Mouse (Mus musculus) intestine, postnatal 0 days (tissue): ENCODE results near the gene Lpp. TPM values are rescaled to one million over a fixed set of nuclear protein-coding genes. Genes with fewer than 3 reads are reported as not detected.

Source experiments
- ATAC-seq: fragments of 200-750 bp; cut with Nextera tagmentation; 2 replicates; pipeline ENCODE4 v1.8.0; 2017; ENCODE audit warnings: mild to moderate bottlenecking, moderate TSS enrichment, moderate library complexity
- H3K27ac ChIP-seq: fragments of 300-500 bp; sonication (generic); 2 replicates; pipeline ENCODE4 v1.5.1; 2014; ENCODE audit warnings: mild to moderate bottlenecking, low read depth, low read length, moderate library complexity
- H3K27me3 ChIP-seq: fragments of 300-500 bp; sonication (generic); replicated peaks from 2 replicates; pipeline ENCODE4 v1.6.1; 2014; ENCODE audit warnings: low read length, mixed read lengths; ENCODE audit not compliant: control insufficient read depth, insufficient read depth
- H3K36me3 ChIP-seq: fragments of 300-500 bp; sonication (generic); 2 replicates; pipeline ENCODE4 v1.6.1; 2014; ENCODE audit warnings: mild to moderate bottlenecking, moderate library complexity; ENCODE audit not compliant: control insufficient read depth, insufficient read depth
- H3K4me1 ChIP-seq: fragments of 300-500 bp; sonication (generic); replicated peaks from 2 replicates; pipeline ENCODE4 v1.6.1; 2014; ENCODE audit warnings: antibody characterized with exemption, low read length, mixed read lengths; ENCODE audit not compliant: control insufficient read depth, insufficient read depth
- H3K4me2 ChIP-seq: fragments of 300-500 bp; sonication (generic); replicated peaks from 2 replicates; pipeline ENCODE4 v1.6.1; 2014; ENCODE audit warnings: low read depth, mild to moderate bottlenecking, moderate library complexity
- H3K4me3 ChIP-seq: fragments of 300-500 bp; sonication (generic); 2 replicates; pipeline ENCODE4 v1.5.1; 2014; ENCODE audit warnings: low read depth, low read length
- H3K9ac ChIP-seq: fragments of 300-500 bp; sonication (generic); 2 replicates; pipeline ENCODE4 v1.6.1; 2014; ENCODE audit warnings: mild to moderate bottlenecking, low read depth, low read length
- H3K9me3 ChIP-seq: fragments of 300-500 bp; sonication (generic); 2 replicates; pipeline ENCODE4 v1.6.1; 2016; ENCODE audit warnings: mixed run types; ENCODE audit not compliant: control insufficient read depth
- CTCF ChIP-seq: sonication (generic); IDR thresholded peaks from 2 replicates; pipeline ENCODE4 v1.5.1; 2016; ENCODE audit warnings: low read depth, mild to moderate bottlenecking, control low read depth, antibody characterized with exemption, moderate library complexity
- WGBS: fragments of 180-500 bp; shearing (Covaris S2); extraction: QIAGEN DNeasy Blood & Tissue Kit; methylation state at CpG from one replicate; pipeline ENCODE4 v1.1.7; 2014; 5-methylcytosine and 5-hydroxymethylcytosine counted together
- polyA plus RNA-seq: library from polyadenylated mRNA; unstranded; fragments of >200 nt; fragmentation: Nextera tagmentation; extraction: Ambion mirVana; gene quantifications from 2 replicates; pipeline ENCODE4 v1.2.1, GENCODE M21; 2015

Lpp gene
- polyA plus RNA-seq, 1 experiment from 2014 or later = 32.8 TPM

DNA sequence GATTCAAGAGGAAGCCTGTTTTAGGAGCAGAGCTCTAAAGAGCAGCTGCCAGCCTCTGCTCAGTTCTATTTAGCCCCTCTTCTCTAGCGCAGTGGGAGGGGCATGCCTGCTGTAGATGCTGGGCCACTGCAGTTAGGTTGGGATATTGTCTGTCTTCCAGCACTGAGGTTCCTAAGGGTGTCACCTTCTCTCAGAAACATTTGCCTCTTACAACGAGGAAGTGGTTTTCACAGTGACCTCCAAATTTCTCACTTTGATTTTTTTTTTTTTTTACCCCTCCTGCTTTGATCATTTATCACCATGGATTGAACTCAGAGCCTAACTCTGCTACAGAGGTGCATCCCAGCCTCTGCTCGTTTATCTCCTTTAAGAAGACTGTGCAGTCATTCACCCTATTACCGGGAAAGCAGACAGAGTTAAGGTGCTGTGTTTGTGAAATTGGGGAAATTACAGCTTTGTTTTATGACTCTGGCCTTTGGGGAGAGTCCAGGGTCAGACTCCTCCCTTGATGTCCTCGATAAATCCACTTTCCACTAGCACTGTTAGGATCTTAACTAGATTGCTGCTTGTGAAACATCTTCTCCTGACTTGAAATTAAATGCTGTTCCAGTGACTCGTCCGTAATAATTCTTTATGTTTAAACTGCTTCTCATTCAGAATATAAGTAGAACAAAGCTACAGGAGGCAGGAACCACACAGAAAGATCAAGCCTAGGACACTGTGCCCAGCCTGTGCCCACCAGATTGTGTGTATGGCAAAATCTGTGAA lies 111.7 kb downstream of the Lpp start:
- WGBS = 33% methylated on average over 7 of the region's 7 CpGs

DNA sequence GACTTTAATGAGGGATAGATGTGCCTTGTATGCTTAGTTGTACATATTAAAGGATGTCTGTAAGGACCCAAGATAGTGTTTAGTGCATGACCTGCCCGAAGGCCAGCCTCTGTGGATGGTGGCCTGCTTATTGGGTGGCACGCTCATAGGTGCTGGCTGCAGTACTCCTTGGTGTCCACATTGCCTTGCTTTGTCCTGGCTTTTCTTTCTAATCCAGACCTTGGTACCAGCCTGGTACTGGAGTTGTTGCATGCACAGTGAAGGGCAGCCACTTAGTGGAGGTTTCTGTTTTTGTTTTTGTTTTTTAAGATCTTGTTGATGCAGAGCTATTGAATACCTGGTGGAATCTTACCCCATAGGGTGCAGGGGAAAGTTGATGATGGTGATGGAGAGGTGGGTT lies 112.9 kb downstream of the Lpp start:
- Histone ChIP-seq H3K9me3 (no peaks in the 10 kb centered on the region), H3K27me3 (no peaks in the 10 kb centered on the region), H3K36me3 (no peaks in the 10 kb centered on the region), H3K4me1 (0 out of 2 replicates have a peak, but pooled peaks cover 3% of the 10 kb centered on the region), H3K4me2 (no peak overlapping the region), H3K27ac (no peak overlapping the region), H3K9ac (no peak overlapping the region), H3K4me3 (no peak overlapping the region)
- ATAC-seq = no peak
- 96% methylated on average over 2 of the region's 2 CpGs for WGBS
- no peak for TF ChIP-seq CTCF

More for the DNA sequence above, 111.7 kb downstream of the Lpp start:
- Histone ChIP-seq H3K27ac (no peak overlapping the region), H3K4me3 (no peak overlapping the region), H3K36me3 (no peaks in the 10 kb centered on the region), H3K4me2 (no peak overlapping the region), H3K27me3 (no peaks in the 10 kb centered on the region), H3K4me1 (0 out of 2 replicates have a peak, but pooled peaks cover 3% of the 10 kb centered on the region), H3K9me3 (no peaks in the 10 kb centered on the region), H3K9ac (no peak overlapping the region)
- ATAC-seq = no peak
- no peak for TF ChIP-seq CTCF

DNA sequence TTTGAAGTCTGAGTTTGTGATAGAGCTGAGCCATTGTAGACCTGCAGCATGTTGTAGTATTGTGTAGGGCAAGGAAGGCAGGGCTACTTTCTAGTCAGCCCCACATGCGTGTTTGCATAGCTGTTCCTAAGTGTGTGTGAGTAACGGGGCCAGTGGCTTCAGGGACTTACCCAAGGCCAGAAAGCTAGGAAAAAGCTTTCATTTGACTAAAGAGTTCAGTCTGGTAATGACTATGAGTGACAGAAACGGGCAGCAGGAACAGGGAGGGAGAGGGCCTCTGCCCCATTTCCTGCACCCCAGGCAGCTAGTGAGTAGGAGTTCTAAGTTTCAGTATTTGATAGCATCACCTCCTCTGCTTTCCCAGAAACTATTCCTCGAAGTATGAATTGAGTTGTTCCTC lies 113.4 kb downstream of the Lpp start:
- no peaks in the 10 kb centered on the region for H3K9me3 ChIP-seq
- TF ChIP-seq CTCF = no peak
- ATAC-seq = no peak
- H3K36me3 ChIP-seq = no peaks in the 10 kb centered on the region
- H3K27me3 ChIP-seq = no peaks in the 10 kb centered on the region
- no peak overlapping the region for H3K4me2 ChIP-seq
- H3K9ac ChIP-seq = no peak overlapping the region
- 66% methylated on average over 4 of the region's 4 CpGs for WGBS
- 0 out of 2 replicates have a peak, but pooled peaks cover 3% of the 10 kb centered on the region for H3K4me1 ChIP-seq
- no peak overlapping the region for H3K27ac ChIP-seq
- no peak overlapping the region for H3K4me3 ChIP-seq

DNA sequence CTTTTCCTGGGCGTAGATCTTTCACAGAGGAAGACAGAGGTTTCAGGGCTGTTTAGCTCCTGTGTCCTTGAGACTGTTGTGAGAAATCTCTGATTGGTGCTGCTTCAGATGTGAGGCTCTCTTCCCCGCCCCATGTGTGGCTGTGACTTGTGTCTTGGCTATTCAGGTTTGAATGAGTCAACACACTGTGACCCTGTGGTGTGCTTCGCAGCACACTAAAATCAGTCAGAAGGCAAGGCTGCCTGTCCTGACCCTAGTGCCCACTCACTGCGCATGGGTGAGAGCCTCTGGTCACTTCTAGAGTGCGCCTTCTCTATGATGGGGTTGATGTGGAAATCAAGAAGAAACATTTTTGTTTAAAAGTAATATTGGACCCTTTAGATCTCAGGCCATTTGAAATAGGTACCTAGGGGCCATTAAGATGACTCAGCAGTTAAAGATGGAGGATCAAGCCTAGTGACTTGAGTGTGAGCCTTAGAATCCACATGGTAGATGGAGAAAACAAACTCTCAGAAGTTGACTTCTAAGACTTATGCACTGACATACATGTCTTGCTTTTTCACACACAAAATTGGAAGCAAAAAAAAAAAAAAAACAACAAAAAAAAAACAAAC lies 114.7 kb downstream of the Lpp start:
- H3K36me3 ChIP-seq = no peaks in the 10 kb centered on the region
- H3K27ac ChIP-seq = no peak overlapping the region
- H3K4me3 ChIP-seq = no peak overlapping the region
- no peaks in the 10 kb centered on the region for H3K27me3 ChIP-seq
- ATAC-seq = no peak
- 0 out of 2 replicates have a peak, but pooled peaks cover 3% of the 10 kb centered on the region for H3K4me1 ChIP-seq
- 88% methylated on average over 5 of the region's 5 CpGs for WGBS
- H3K4me2 ChIP-seq = no peak overlapping the region
- H3K9me3 ChIP-seq = no peaks in the 10 kb centered on the region
- TF ChIP-seq CTCF = no peak
- H3K9ac ChIP-seq = no peak overlapping the region

DNA sequence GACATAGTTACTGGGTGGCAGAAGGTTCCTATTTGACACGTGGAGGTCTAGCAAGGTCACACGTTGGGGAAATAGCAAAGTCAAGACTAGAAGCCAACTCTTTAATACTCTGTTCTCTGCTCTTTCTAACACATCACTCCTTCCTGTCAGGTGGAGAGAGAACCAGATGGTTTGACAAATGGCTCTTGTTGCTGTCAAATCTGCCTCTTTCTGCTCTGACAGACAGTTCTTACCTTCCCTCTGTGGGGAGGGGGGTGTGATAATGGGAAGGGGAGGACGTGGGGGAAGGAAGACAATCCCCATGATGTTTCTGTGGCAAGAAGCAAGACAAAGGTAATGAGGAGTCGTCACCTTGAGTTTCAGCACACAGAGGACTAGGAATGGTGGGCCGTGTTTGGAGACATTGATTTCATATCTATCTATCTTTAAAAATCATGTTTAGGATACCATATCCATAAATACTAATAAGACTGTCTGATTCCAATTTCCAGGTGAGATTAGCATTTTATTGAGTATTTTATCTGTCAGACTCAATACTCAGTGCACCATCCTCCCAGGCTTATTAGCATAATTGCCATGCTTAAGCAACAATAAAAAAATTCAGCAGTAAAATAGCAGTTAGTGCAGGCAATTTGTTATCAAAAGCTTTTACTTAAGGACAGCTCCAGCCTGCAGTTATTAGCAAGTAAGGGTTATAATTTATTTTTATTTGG lies 115.9 kb downstream of the Lpp start:
- H3K27me3 ChIP-seq = no peaks in the 10 kb centered on the region
- no peak overlapping the region for H3K9ac ChIP-seq
- no peak overlapping the region for H3K27ac ChIP-seq
- no peak for TF ChIP-seq CTCF
- H3K4me3 ChIP-seq = no peak overlapping the region
- H3K4me2 ChIP-seq = no peak overlapping the region
- WGBS = 71% methylated on average over 5 of the region's 5 CpGs
- no peak for ATAC-seq
- H3K4me1 ChIP-seq = 0 out of 2 replicates have a peak, but pooled peaks cover 2% of the 10 kb centered on the region
- no peaks in the 10 kb centered on the region for H3K9me3 ChIP-seq
- no peaks in the 10 kb centered on the region for H3K36me3 ChIP-seq

DNA sequence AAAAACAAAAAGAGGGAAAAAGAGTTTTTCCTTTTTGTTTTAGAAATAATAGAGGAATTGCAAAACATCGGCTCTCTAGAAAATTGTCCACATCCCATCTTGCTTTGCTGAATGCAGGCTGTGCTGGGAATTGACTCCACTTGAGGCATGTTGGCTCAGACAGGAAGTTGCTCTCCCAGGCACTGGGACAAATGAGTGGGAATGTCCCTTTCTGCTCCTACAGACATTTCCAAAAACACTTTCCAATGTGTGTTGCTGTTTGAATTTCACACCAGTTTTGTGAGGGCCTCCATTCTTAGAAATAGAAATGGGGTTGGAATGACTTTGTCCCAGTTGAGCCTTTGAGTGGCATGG lies 116.5 kb downstream of the Lpp start:
- no peak for ATAC-seq
- Histone ChIP-seq H3K4me2 (no peak overlapping the region), H3K9me3 (no peaks in the 10 kb centered on the region), H3K27ac (no peak overlapping the region), H3K27me3 (no peaks in the 10 kb centered on the region), H3K4me1 (no peaks in the 10 kb centered on the region), H3K9ac (no peak overlapping the region), H3K36me3 (no peaks in the 10 kb centered on the region), H3K4me3 (no peak overlapping the region)
- WGBS = 81% methylated on average over 1 of the region's 1 CpGs
- TF ChIP-seq CTCF = no peak
